Mouse (Mus musculus): ENCODE results near the gene Hs3st1.

DNA sequence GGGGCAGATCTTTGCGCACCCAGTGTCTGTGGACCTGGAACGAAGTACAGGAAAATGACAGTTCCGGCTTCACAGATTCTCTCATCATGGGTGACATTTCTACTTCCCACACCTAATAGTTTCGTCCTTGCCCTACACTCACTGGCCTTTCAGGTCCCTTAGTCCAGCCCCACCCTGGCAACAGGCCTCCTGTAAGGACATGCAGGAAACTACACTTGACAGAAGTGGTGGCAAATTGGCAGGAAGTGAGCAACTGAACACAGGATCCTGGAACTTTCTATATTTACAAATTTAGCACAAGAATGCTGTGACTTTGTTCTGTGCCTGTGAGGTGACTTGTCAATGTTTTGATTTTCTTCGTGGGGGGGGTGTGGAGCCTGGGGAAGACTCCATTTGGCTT lies 40.1 kb downstream of the Hs3st1 start:
- no peak for TF ChIP-seq CTCF (IDR thresholded peaks at IDR 0.05; ENCODE audit: low read depth, low read length)
- TF ChIP-seq POLR2AphosphoS5 (IDR thresholded peaks at IDR 0.05; ENCODE audit: insufficient replicate concordance, low read depth, low read length) = no peak
